Mouse (Mus musculus) forebrain, embryonic 10.5 days (tissue): ENCODE results near the gene Cacng1. TPM values are rescaled to one million over a fixed set of nuclear protein-coding genes. Genes with fewer than 3 reads are reported as not detected.
A peak's percentile ranks its signal among the peaks of the same experiment; 100 is the strongest.

ENCODE experiments used
- DNase-seq: peaks from one replicate; pipeline ENCODE4 v3.0.0-alpha.2; 2017; ENCODE audit warnings: low spot score; ENCODE audit errors: extremely low spot score
- H3K27ac ChIP-seq: fragments of 300-500 bp; sonication (generic); 2 replicates; pipeline ENCODE4 v1.5.1; 2016; ENCODE audit warnings: mild to moderate bottlenecking
- H3K27me3 ChIP-seq: fragments of 300-500 bp; sonication (generic); 2 replicates; pipeline ENCODE4 v1.6.1; 2016; ENCODE audit warnings: mild to moderate bottlenecking; ENCODE audit not compliant: poor library complexity, severe bottlenecking
- H3K36me3 ChIP-seq: fragments of 300-500 bp; sonication (generic); replicated peaks from 2 replicates; pipeline ENCODE4 v1.6.1; 2016; ENCODE audit warnings: mild to moderate bottlenecking, moderate library complexity
- H3K4me1 ChIP-seq: fragments of 300-500 bp; sonication (generic); 2 replicates; pipeline ENCODE4 v1.6.1; 2016
- H3K4me3 ChIP-seq: fragments of 300-500 bp; sonication (generic); 2 replicates; pipeline ENCODE4 v1.5.1; 2016; ENCODE audit warnings: mild to moderate bottlenecking, moderate library complexity
- H3K9me3 ChIP-seq: fragments of 300-500 bp; sonication (generic); 2 replicates; pipeline ENCODE4 v1.6.1; 2016; ENCODE audit warnings: mild to moderate bottlenecking, moderate library complexity
- WGBS: fragments of 180-500 bp; shearing (Covaris S2); methylation state at CpG from one replicate; pipeline ENCODE4 v1.1.7; 2016; 5-methylcytosine and 5-hydroxymethylcytosine counted together
- polyA plus RNA-seq: library from polyadenylated mRNA; unstranded; fragments of >200 nt; fragmentation: Nextera tagmentation; extraction: Ambion mirVana; gene quantifications from 2 replicates; pipeline ENCODE4 v1.2.1, GENCODE M21; 2016

Cacng1 gene
- polyA plus RNA-seq, 1 experiment from 2014 or later = not detected

DNA sequence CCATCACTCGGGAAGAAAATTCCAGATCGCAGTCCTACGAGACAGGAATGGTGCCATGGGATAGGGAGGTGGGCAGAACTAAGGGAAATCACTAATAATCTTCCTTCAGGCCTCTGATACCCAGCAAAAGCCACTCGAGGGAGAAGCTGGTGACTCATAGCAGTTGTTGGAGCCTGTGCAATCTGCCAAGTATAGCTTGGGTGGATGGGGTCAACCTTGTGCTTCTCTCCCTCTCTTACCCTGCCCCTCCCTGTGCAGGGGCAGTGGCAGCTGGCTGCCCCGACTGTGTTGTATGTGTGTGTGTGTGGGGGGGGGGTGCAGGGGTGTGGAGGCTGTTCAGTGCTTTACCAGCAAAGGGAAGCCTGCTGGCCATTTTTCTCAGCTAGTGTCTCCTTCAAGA, 15.2 kb upstream of the Cacng1 start:
- WGBS = 84% methylated on average over 5 of the region's 5 CpGs
- H3K4me3 ChIP-seq = no peak overlapping the region
- peaks cover 45% of the 10 kb centered on the region for H3K36me3 ChIP-seq
- DNase-seq = no peak
- no peaks in the 10 kb centered on the region for H3K9me3 ChIP-seq
- no peak overlapping the region for H3K27ac ChIP-seq
- H3K27me3 ChIP-seq = no peaks in the 10 kb centered on the region
- H3K4me1 ChIP-seq = no peaks in the 10 kb centered on the region

DNA sequence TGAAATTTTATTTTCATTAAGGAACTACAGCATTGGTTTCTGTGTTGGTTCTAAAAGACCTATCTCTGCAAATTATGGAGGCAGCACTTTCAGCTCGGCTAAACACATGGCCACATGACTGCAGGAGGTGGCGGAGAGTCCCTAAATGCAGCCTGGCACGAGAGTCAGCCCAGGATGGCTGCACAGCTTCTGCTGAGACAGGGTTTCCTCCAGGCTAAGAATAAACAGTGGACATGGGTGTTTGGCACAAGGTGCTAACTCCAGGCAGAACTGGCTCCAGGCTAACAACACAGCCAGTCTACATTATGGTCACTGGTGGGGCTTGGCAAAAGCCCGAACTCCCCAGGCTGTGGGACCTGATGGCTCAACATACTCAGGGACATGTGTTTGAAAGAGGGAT, 14.6 kb upstream of the Cacng1 start:
- Histone ChIP-seq H3K36me3 (peaks cover 40% of the 10 kb centered on the region), H3K9me3 (no peaks in the 10 kb centered on the region), H3K27ac (no peak overlapping the region), H3K4me3 (no peak overlapping the region), H3K4me1 (no peaks in the 10 kb centered on the region), H3K27me3 (no peaks in the 10 kb centered on the region)
- DNase-seq = no peak
- WGBS = 87% methylated on average over 4 of the region's 4 CpGs

DNA sequence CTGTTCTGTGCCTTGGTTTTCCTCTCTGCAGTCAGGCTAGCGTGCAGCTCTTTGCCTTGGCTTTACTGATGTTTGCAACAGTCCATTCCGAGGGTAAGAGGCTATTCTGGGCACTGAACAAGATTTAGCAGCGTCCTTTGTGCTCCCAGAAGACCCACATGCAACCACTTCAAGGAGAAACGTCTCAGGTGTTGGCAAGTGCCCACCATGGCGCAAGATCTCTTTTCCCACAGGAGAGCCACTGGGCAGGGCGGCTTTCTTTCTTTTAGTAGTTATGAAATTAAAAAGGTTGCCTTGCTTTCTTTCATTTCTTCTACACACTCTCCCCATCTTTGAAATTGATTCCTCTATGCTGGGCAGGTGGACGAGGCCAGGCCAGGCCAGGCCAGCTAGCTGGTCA, 12.8 kb upstream of the Cacng1 start:
- Histone ChIP-seq H3K4me1 (no peaks in the 10 kb centered on the region), H3K27me3 (no peaks in the 10 kb centered on the region), H3K27ac (no peak overlapping the region), H3K36me3 (peaks cover 22% of the 10 kb centered on the region), H3K9me3 (no peaks in the 10 kb centered on the region), H3K4me3 (no peak overlapping the region)
- no peak for DNase-seq
- WGBS = 89% methylated on average over 7 of the region's 7 CpGs

DNA sequence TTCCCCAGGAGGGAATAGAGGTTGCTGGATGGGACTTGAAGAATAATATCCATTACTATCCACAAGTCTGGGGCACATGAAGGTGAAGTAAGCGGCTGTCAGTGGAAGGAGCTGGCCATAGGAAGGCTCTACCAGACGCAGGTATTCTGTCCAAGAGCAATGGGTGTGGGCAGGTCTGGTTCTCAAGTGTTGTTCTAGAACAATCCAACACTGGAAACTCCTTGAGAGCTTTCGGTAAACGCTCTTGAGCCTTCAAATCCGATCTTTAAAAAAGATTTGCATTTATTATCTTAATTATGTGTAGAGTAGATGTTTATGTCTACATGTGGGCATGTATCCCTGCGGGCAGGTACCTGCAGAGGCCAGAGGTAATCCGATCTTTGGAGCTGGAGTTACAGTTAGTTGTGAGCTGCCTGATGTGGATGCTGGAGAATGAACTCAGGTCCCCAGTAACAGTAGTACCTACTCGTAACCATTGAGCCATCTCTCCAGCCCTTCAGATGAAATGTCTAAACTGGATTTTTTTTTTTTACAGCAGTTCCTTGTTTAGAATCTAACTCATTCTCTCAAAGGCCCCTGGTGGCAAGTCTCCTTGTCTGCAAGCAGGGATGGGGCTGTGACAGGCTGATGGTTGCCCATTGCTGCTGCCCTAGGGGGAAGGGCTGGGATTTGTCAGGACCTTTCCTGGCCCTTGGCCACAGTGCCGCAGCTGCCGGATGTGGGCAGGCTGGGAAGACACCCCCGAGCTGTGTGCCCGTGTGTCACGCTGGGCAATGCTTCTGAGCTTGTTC, 11.9 kb upstream of the Cacng1 start:
- no peaks in the 10 kb centered on the region for H3K9me3 ChIP-seq
- no peak overlapping the region for H3K4me3 ChIP-seq
- H3K36me3 ChIP-seq = peaks cover 14% of the 10 kb centered on the region
- no peaks in the 10 kb centered on the region for H3K27me3 ChIP-seq
- 85% methylated on average over 13 of the region's 13 CpGs for WGBS
- no peak for DNase-seq
- no peaks in the 10 kb centered on the region for H3K4me1 ChIP-seq
- H3K27ac ChIP-seq = no peak overlapping the region

DNA sequence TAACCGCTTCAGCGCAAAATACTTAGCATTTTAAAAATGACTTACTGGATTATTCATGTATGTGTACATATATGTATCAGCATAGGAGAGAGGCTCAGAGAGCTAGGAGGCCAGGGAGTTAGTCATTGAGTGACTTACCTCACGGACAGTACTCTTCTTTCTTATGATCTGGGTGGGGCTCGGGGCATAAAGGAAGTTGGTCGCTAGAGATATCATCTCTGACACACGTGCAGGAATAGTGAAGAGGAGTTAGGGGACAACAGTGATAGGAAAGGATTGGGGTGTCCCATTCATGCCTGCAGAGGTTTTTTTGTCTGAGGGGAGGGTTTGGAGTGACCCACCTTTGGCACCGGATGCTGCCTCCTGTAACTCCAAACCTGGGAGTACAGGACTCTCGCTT, 8.3 kb upstream of the Cacng1 start:
- Histone ChIP-seq H3K9me3 (no peaks in the 10 kb centered on the region), H3K27ac (no peak overlapping the region), H3K4me1 (no peaks in the 10 kb centered on the region), H3K27me3 (no peaks in the 10 kb centered on the region), H3K4me3 (no peak overlapping the region), H3K36me3 (no peaks in the 10 kb centered on the region)
- WGBS = 93% methylated on average over 8 of the region's 8 CpGs
- DNase-seq = no peak

DNA sequence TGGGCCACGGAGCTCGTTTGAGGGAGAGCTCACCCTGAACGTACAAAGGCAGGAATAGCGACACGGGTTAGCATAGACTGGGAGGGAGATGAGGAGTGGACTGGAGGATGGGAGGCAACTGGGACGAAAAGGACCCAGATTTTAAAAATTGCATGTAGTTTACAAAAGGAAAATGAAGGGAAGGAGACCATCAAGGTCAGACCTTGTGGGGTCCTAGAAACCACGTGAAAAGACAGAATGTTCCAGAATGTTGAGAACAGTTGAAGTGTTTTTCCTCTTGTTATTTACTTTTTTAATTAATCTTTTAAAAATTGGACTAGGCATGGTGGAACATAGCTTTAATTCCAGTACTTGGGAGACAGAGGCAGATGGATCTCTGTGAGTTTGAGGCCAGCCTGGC, 4.7 kb upstream of the Cacng1 start:
- Histone ChIP-seq H3K9me3 (no peaks in the 10 kb centered on the region; the same call in 1 of the 2 replicates), H3K27ac (no peak overlapping the region), H3K27me3 (no peaks in the 10 kb centered on the region), H3K36me3 (no peaks in the 10 kb centered on the region), H3K4me3 (no peak overlapping the region), H3K4me1 (no peaks in the 10 kb centered on the region; the same call in 1 of the 2 replicates)
- no peak for DNase-seq
- 92% methylated on average over 7 of the region's 7 CpGs for WGBS

DNA sequence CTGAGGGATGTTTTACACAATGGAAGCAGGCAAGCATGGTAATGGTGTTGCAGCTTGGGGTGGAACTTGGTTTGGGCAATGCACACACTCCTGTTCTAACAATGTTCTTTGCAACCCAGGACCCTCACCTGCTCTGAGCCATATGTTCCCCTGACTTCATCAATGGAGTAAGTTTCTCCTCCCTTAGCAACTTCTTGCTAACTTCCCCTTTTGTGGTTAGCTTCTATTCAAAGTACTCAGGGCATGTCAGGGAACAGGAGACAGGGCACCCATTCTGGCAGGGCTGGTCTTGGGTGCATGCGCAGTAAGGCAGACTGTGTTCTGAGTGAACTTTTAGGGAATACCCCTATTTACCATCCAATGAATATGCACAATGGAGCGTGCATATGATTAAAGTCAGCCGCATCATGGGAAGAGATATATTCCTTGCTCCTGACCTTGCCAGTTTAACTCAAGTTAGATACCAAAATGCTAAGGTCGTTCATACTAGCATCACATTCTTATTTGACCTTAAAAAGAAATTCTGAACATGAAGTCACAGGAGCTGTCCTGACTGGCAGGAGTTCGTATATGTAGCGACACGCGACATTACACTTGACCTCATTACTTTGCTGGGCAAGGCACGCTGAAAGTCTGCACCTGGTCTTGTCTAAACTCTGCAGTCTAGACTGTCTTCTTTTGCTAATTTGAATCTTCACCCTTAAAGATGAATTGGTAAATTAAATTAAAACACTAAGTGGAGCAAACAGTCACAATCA, 4.1 kb upstream of the Cacng1 start:
- Histone ChIP-seq H3K9me3 (no peaks in the 10 kb centered on the region; the same call in 1 of the 2 replicates), H3K36me3 (no peaks in the 10 kb centered on the region), H3K27ac (no peak overlapping the region), H3K27me3 (no peaks in the 10 kb centered on the region), H3K4me3 (no peak overlapping the region), H3K4me1 (no peaks in the 10 kb centered on the region; the same call in 1 of the 2 replicates)
- WGBS = 93% methylated on average over 9 of the region's 9 CpGs
- DNase-seq = no peak

DNA sequence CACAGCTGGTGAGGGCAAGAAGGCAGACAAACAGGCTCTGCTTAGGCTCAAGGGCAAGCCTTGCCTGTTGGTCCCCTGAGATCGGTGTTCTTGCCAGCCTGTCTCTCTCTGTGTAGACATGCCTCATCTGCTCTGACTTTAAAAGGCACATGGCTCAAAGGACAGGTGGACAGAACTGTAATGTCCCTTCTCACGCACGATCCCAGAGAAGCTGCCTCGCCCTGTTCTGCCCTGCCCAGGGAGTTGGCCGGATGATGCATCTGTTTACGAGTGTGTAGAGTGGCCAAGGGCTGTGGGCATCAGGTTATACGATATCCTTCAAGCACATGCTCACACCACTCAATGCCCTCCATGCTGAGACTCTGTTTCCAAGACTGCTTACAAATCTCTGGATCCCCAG, 2.0 kb downstream of the Cacng1 start:
- 86% methylated on average over 7 of the region's 7 CpGs for WGBS
- H3K27me3 ChIP-seq = peaks cover 6% of the 10 kb centered on the region; the same call in 1 of the 2 replicates
- no peak overlapping the region for H3K27ac ChIP-seq
- no peaks in the 10 kb centered on the region; the same call in 1 of the 2 replicates for H3K9me3 ChIP-seq
- H3K36me3 ChIP-seq = no peaks in the 10 kb centered on the region
- peaks cover 8% of the 10 kb centered on the region; the same call in 1 of the 2 replicates for H3K4me1 ChIP-seq
- H3K4me3 ChIP-seq = no peak overlapping the region
- DNase-seq = no peak

DNA sequence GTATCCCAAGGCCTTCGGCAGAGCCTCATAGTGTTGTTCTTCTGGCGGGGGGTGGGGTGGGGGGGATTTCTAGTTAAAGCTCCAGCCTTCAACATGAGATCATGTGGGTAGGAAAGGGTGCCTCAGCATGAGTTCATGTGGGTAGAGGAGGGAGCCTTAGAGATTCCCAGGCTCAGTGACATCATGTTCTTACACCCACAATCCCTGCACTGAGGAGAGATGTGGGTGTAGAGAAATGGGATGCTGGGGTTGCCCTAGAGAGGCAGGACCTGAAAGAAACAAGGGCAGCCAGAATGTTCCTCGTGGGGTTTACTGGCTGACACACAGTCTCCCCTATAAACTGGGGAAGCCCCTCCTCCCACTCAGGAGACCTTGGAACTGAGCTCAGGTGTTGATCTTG, 5.9 kb downstream of the Cacng1 start:
- no peaks in the 10 kb centered on the region for H3K9me3 ChIP-seq
- DNase-seq = no peak
- H3K36me3 ChIP-seq = no peaks in the 10 kb centered on the region
- H3K4me1 ChIP-seq = peaks cover 27% of the 10 kb centered on the region
- no peak overlapping the region for H3K4me3 ChIP-seq
- no peak overlapping the region for H3K27ac ChIP-seq
- WGBS = 75% methylated on average over 3 of the region's 3 CpGs
- peaks cover 27% of the 10 kb centered on the region for H3K27me3 ChIP-seq

DNA sequence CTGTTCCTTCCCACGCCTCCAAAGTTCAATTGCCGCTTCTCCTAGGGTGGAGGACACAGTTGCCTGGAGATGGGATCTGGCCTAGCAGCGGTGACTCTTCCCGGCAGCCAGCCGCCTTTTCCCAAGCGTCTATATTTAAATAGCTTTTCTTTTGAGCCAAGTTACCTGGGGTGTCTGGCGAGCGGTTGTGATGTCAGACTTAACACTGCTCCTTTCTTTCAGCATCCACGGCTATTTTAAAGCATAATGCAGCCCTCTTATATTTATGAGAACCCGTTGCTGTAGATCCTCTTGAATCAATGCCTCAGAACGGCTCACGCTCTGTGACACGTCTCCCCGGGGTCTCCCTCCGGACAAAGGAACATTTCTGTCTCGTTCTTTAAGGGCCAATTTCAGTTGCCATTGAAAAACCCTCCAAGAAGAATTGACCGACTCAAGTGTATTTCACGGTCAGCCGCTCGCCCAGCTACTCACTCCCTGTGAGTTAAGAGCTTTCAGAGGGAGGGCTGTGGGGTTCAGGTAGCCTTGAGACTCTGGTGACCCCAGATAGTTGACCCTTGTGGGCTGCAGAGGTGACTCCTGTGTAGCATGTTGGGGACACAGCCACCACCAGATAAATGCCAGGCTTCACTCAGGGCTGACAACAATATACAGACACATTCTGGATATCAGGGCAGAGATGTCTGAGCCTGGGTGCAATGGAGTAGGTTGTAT, 8.3 kb downstream of the Cacng1 start:
- H3K4me1 ChIP-seq = peaks cover 39% of the 10 kb centered on the region
- WGBS = 40% methylated on average over 20 of the region's 20 CpGs
- H3K36me3 ChIP-seq = no peaks in the 10 kb centered on the region
- no peak for DNase-seq
- H3K27me3 ChIP-seq = peaks cover 42% of the 10 kb centered on the region
- H3K27ac ChIP-seq = peak overlapping the region; percentile 59; the same call in 1 of the 2 replicates
- peak overlapping the region; percentile 10; the same call in 1 of the 2 replicates for H3K4me3 ChIP-seq
- no peaks in the 10 kb centered on the region for H3K9me3 ChIP-seq

DNA sequence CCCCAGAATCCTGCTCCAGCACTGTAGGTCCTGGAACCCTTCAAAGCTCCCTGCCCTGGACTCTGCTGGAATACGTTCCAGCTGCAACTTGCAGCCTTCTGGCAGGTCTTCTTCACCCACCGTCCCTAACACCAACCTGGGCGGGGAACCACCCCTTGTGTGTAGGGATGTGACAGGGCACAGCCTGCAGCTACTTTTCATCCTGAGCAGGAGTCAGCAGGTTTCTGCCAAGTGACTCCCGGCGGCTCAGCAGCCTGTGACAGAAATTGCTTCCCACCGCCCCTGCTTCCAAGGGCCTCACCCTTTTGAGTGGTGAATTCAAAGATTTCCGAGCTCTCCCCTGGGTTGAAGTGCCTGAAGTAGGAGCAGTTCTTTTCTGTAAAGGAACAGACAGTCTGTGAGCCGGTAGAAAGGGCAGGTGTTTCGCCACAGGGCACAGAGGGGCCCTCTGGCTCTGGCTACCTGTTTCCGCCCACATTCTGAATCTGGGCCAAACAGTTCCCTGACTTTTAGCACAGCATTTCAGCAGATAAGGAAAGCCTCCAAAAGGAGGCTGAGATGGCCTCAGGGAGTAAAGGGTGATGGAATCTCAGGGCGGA, 10.7 kb downstream of the Cacng1 start:
- peaks cover 42% of the 10 kb centered on the region for H3K4me1 ChIP-seq
- WGBS = 69% methylated on average over 11 of the region's 11 CpGs
- H3K4me3 ChIP-seq = no peak overlapping the region
- no peak overlapping the region; the same call in 1 of the 2 replicates for H3K27ac ChIP-seq
- no peaks in the 10 kb centered on the region for H3K9me3 ChIP-seq
- peaks cover 42% of the 10 kb centered on the region for H3K27me3 ChIP-seq
- H3K36me3 ChIP-seq = no peaks in the 10 kb centered on the region
- no peak for DNase-seq

DNA sequence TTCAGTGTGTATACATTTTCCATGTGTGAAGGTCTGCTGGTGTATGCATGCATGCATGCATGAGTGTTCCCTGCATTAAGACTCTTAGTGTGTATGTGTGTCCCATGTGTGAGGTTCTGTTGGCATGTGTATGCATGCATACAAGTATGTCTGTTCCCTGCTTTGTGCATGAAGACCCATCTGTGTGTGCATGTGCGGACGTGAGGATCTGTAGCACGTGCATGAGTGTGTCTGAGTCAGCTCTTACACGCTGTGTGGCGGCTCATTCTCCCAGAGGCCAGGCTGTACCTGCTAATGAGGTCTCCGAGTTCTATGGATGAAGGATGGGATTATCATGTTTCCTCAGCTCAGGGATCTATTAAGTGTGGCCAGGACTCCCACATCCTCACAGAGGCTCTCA, 11.3 kb downstream of the Cacng1 start:
- Histone ChIP-seq H3K4me3 (no peak overlapping the region), H3K36me3 (no peaks in the 10 kb centered on the region), H3K9me3 (no peaks in the 10 kb centered on the region), H3K27ac (no peak overlapping the region), H3K27me3 (peaks cover 42% of the 10 kb centered on the region), H3K4me1 (peaks cover 42% of the 10 kb centered on the region)
- no peak for DNase-seq
- 84% methylated on average over 6 of the region's 6 CpGs for WGBS
